Mouse (Mus musculus): Measurements from ENCODE around the gene H1f0. TPM values are rescaled to one million over a fixed set of nuclear protein-coding genes. Genes with fewer than 3 reads are reported as not detected.

Gene H1f0
- polyA plus RNA-seq, 1 experiment from 2014 or later = 351 TPM

DNA sequence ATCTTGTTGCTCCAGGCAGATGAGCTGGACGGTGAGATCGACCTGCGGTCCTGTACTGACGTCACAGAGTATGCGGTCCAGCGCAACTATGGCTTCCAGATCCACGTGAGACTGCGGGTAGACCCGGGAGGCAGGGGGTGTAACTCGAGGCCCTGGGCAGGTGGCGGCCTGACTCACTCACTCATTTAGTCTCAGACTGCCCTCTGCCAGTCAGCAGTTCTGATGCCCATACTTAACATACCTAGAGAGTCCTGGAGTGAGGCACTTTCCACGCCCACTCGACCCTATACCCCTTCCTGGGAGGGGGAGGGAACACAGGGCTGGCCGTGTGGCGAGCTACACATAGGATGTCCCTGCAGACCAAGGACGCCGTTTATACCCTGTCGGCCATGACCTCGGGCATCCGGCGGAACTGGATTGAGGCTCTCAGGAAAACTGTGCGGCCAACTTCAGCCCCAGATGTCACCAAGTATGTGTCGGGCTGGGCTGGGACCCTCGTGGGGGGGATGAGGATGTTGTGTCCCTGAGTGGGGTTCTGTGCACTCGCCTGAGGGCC, 37.2 kb upstream of the H1f0 start:
- H3K9me3 ChIP-seq = no peaks in the 10 kb centered on the region
- WGBS = 94% methylated on average over 25 of the region's 25 CpGs
- H3K4me3 ChIP-seq (replicated peaks) = no peak overlapping the region
- no peak overlapping the region for H3K27ac ChIP-seq
- no peak overlapping the region for H3K9ac ChIP-seq (replicated peaks)
- H3K27me3 ChIP-seq = no peaks in the 10 kb centered on the region
- peaks cover 19% of the 10 kb centered on the region for H3K4me1 ChIP-seq (replicated peaks)
- H3K4me2 ChIP-seq (replicated peaks) = no peak overlapping the region
- H3K36me3 ChIP-seq = peaks cover 78% of the 10 kb centered on the region
- ATAC-seq = no peak

DNA sequence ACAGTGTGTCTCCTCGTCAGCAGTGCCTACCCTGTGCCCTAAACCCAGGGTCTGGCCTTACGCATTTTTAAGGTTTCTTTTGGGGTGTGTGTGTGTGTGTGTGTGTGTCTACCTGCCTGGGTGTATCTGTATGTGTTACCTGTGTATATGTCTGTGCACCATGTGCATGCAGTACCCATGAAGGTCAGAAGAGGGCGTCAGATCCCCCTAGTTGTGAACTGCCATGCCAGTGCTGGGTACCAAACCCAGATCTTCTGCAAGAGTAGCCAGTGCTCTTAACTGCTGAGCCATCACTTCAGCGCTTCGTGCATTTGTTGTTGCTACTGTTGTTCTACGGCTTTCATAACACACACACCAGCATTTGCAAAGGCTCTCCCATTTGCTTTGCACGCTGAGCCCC, 36.0 kb upstream of the H1f0 start:
- no peak overlapping the region for H3K4me3 ChIP-seq (replicated peaks)
- 93% methylated on average over 7 of the region's 7 CpGs for WGBS
- no peaks in the 10 kb centered on the region for H3K9me3 ChIP-seq
- no peaks in the 10 kb centered on the region for H3K27me3 ChIP-seq
- no peak overlapping the region for H3K27ac ChIP-seq
- H3K36me3 ChIP-seq = peaks cover 89% of the 10 kb centered on the region
- ATAC-seq = no peak
- peaks cover 15% of the 10 kb centered on the region for H3K4me1 ChIP-seq (replicated peaks)
- no peak overlapping the region for H3K9ac ChIP-seq (replicated peaks)
- no peak overlapping the region for H3K4me2 ChIP-seq (replicated peaks)

DNA sequence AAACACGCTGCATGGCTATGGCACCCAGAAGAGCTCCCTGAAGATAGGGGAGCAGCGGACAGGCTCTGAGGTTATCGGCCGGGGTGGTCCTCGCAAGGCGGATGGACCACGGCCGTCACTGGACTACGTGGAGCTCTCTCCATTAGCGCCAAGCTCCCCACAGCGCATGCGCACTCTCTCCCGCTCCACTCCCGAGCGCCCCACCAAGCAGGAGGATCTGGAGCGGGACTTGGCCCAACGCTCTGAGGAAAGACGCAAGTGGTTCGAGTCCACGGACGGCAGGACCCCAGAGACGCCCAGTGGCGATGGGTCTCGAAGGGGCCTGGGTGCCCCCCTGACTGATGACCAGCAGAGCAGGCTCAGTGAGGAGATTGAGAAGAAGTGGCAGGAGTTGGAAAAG, 35.3 kb upstream of the H1f0 start:
- no peak overlapping the region for H3K4me3 ChIP-seq (replicated peaks)
- 97% methylated on average over 24 of the region's 24 CpGs for WGBS
- no peak for ATAC-seq
- H3K36me3 ChIP-seq = peaks cover 94% of the 10 kb centered on the region
- no peak overlapping the region for H3K4me2 ChIP-seq (replicated peaks)
- no peak overlapping the region for H3K9ac ChIP-seq (replicated peaks)
- H3K27me3 ChIP-seq = no peaks in the 10 kb centered on the region
- H3K4me1 ChIP-seq (replicated peaks) = peaks cover 8% of the 10 kb centered on the region; the same call in 1 of the 2 replicates
- no peak overlapping the region for H3K27ac ChIP-seq
- H3K9me3 ChIP-seq = no peaks in the 10 kb centered on the region

DNA sequence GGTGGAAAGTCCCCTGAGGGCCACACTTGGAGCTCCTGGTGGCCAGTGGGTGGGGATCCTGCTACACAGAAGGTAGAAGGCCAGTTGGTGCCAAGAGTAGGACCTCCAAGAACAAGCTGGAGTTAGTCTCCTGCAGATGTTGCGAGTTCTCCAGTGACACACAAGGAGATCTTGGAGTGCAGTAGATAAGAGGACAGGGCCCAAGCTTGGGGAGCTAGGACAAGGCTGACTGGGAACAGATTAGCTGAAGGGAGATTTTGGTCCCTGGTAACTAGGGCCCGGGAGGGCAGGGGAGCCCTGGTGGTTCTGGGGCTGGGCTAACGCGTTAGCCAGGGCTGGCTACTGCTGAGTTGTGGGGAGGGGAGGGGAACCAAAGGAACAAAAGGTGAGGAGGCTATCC, 32.3 kb upstream of the H1f0 start:
- peaks cover 89% of the 10 kb centered on the region for H3K36me3 ChIP-seq
- no peaks in the 10 kb centered on the region for H3K27me3 ChIP-seq
- WGBS = 95% methylated on average over 4 of the region's 4 CpGs
- no peak overlapping the region for H3K27ac ChIP-seq
- no peak for ATAC-seq
- no peak overlapping the region for H3K9ac ChIP-seq (replicated peaks)
- no peak overlapping the region for H3K4me3 ChIP-seq (replicated peaks)
- no peaks in the 10 kb centered on the region for H3K9me3 ChIP-seq
- H3K4me2 ChIP-seq (replicated peaks) = no peak overlapping the region
- no peaks in the 10 kb centered on the region for H3K4me1 ChIP-seq (replicated peaks)

DNA sequence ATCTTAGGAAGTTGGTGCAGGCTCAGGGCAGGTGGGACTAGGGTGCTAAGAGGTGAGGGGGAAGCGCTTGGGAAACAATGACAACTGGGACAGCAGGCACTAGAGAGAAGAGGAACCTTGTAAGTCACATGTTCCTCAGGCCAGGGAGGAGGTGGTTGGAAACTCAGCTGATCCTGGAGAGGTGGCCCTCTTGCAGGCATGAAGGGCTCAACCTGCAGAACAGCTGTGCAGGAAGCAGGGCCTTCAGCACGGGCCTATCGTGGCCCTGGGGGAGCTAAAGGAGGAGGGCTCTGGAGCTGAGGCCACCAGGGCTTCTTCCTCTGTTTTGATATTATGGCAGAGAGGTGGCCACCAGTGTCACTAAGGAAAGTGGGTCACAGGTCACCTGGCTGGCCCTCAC, 31.6 kb upstream of the H1f0 start:
- no peaks in the 10 kb centered on the region for H3K27me3 ChIP-seq
- H3K9ac ChIP-seq (replicated peaks) = no peak overlapping the region
- H3K4me3 ChIP-seq (replicated peaks) = no peak overlapping the region
- no peaks in the 10 kb centered on the region for H3K4me1 ChIP-seq (replicated peaks)
- no peaks in the 10 kb centered on the region for H3K9me3 ChIP-seq
- WGBS = 98% methylated on average over 3 of the region's 3 CpGs
- no peak overlapping the region for H3K27ac ChIP-seq
- ATAC-seq = no peak
- peaks cover 89% of the 10 kb centered on the region for H3K36me3 ChIP-seq
- no peak overlapping the region for H3K4me2 ChIP-seq (replicated peaks)

DNA sequence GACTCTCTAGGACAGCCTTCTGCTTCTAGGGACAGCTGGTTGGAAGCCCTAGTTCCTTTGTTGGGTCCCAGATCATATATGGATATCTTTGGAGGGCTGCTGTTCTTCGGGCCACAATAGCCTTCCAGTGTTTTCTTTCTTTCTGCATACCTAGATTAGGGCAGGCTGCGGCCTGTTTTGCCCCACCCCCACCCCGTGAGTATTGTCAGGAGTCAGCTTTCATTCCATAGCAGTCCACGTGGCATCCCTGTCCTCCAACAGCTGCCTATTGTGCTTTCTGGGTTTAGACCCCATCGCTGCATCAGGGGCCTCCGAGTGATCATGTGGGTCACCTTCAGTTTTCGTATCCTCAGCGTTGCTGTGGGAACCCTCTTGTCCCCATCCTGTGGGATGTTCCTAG, 29.9 kb upstream of the H1f0 start:
- 68% methylated on average over 8 of the region's 8 CpGs for WGBS
- Histone ChIP-seq H3K27ac (no peak overlapping the region), H3K9me3 (no peaks in the 10 kb centered on the region)

DNA sequence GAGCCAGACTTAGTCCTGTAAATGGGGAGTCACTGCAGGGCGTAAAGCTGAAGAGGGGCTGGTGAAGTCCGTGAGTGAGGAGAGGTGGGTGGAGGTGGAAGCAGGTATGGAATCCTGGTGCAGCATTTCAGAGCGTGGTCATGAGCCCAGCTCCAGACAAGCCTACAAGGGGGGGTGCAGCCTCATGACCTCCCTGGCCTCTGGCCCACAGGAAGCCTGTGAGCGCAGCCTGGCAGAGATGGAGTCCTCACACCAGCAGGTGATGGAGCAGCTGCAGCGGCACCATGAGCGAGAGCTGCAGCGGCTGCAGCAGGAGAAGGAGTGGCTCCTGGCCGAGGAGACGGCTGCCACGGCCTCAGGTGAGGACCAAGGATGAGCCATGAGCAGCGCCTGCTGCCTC, 28.7 kb upstream of the H1f0 start:
- no peak overlapping the region for H3K4me3 ChIP-seq (replicated peaks)
- peaks cover 89% of the 10 kb centered on the region for H3K36me3 ChIP-seq
- no peaks in the 10 kb centered on the region for H3K4me1 ChIP-seq (replicated peaks)
- H3K27me3 ChIP-seq = no peaks in the 10 kb centered on the region
- 92% methylated on average over 11 of the region's 11 CpGs for WGBS
- no peak for ATAC-seq
- H3K27ac ChIP-seq = no peak overlapping the region
- H3K4me2 ChIP-seq (replicated peaks) = no peak overlapping the region
- H3K9me3 ChIP-seq = no peaks in the 10 kb centered on the region
- no peak overlapping the region for H3K9ac ChIP-seq (replicated peaks)

More for the DNA sequence above, 29.9 kb upstream of the H1f0 start:
- Histone ChIP-seq H3K27me3 (no peaks in the 10 kb centered on the region), H3K4me1 (replicated peaks) (no peaks in the 10 kb centered on the region), H3K36me3 (peaks cover 89% of the 10 kb centered on the region), H3K4me3 (replicated peaks) (no peak overlapping the region), H3K9ac (replicated peaks) (no peak overlapping the region), H3K4me2 (replicated peaks) (no peak overlapping the region)
- ATAC-seq = no peak

DNA sequence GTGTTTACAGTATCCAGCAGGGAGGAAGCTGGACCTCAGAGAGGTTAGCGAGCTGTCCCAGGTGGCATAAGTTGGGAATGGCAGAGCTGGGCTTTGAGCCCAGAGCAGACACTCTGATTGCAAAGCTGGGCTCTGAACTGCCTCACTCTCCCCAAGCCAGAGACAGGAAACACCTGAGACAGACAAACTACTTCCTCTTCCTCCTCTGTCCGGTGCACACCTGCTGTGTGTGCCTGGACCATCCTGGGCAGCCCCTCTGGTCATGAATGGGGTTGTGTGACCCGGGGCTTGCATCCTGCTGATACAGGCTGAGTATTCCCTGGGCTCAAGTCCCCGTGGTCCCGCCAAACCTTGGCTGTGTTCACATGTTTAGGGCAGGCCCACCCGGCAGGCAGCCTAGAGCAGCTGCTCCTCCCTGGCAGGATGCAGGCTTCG, 27.9 kb upstream of the H1f0 start:
- WGBS = 91% methylated on average over 7 of the region's 7 CpGs
- no peaks in the 10 kb centered on the region for H3K27me3 ChIP-seq
- H3K4me2 ChIP-seq (replicated peaks) = no peak overlapping the region
- no peak for ATAC-seq
- H3K4me1 ChIP-seq (replicated peaks) = no peaks in the 10 kb centered on the region
- no peak overlapping the region for H3K4me3 ChIP-seq (replicated peaks)
- no peak overlapping the region for H3K9ac ChIP-seq (replicated peaks)
- no peak overlapping the region for H3K27ac ChIP-seq
- peaks cover 90% of the 10 kb centered on the region for H3K36me3 ChIP-seq
- no peaks in the 10 kb centered on the region for H3K9me3 ChIP-seq

DNA sequence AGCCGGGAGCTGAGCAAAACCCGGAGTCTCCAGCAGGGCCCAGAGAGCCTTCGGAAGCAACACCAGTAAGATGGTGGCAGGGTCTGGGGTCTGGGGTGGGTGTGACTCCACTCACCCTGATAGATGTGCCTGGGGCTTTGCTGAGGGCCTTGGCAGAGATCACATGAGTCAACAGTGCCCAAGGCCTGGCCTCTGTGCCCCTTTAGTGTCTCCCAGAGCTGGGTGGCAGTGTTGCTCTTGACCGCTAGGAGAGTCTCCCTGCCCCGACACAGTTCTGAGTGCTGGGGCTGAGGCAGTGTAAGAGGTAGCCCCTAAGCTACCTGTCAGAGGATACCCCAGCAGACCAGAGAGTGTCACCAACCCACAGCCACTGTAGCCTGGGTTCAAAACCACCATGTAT, 26.7 kb upstream of the H1f0 start:
- Histone ChIP-seq H3K9me3 (no peaks in the 10 kb centered on the region), H3K36me3 (peaks cover 91% of the 10 kb centered on the region), H3K4me1 (replicated peaks) (no peaks in the 10 kb centered on the region), H3K27ac (no peak overlapping the region), H3K27me3 (no peaks in the 10 kb centered on the region), H3K4me3 (replicated peaks) (no peak overlapping the region), H3K4me2 (replicated peaks) (no peak overlapping the region), H3K9ac (replicated peaks) (no peak overlapping the region)
- 94% methylated on average over 5 of the region's 5 CpGs for WGBS
- ATAC-seq = no peak

DNA sequence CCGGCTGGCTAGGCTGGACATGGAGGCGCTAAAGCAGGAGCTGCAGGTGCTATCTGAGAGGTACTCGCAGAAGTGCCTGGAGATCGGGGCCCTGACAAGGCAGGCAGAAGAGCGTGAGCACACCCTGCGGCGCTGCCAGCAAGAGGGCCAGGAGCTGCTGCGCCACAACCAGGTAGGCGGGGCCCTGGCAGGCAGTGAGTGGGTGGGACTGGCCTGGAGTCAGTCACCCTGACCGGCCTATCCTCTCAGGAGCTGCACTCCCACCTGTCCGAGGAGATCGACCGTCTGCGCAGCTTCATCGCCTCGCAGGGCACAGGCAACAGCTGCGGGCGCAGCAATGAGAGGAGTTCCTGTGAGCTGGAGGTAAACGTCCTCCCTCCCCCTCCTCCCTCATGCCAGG, 26.2 kb upstream of the H1f0 start:
- WGBS = 55% methylated on average over 19 of the region's 19 CpGs
- no peaks in the 10 kb centered on the region for H3K9me3 ChIP-seq
- no peak overlapping the region for H3K9ac ChIP-seq (replicated peaks)
- no peak overlapping the region for H3K4me3 ChIP-seq (replicated peaks)
- peaks cover 92% of the 10 kb centered on the region for H3K36me3 ChIP-seq
- ATAC-seq = no peak
- H3K4me1 ChIP-seq (replicated peaks) = no peaks in the 10 kb centered on the region
- H3K4me2 ChIP-seq (replicated peaks) = no peak overlapping the region
- no peaks in the 10 kb centered on the region for H3K27me3 ChIP-seq
- H3K27ac ChIP-seq = no peak overlapping the region

DNA sequence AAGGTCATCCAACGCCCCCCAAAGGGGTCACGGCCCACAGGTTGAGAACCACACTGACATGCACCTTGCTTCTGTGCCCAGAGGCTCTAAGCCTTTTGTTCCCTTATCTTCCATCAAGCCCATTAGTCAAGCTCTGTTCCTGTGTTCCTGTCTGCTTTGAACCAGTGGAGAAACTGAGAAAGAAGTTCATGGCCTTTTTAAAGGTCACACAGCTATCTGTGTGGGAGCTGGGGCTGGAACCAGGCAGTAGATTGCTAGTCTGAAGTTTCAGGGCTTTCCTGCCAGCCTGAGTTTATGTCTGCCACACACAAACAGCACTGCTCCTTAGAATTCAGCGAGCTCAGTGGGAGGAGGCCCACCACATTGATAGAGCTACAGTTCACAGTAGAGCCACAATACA, 25.2 kb upstream of the H1f0 start:
- Histone ChIP-seq H3K4me1 (replicated peaks) (no peaks in the 10 kb centered on the region), H3K36me3 (peaks cover 84% of the 10 kb centered on the region), H3K27ac (no peak overlapping the region), H3K4me3 (replicated peaks) (no peak overlapping the region), H3K4me2 (replicated peaks) (no peak overlapping the region), H3K27me3 (no peaks in the 10 kb centered on the region), H3K9me3 (no peaks in the 10 kb centered on the region), H3K9ac (replicated peaks) (no peak overlapping the region)
- ATAC-seq = no peak
- 84% methylated on average over 3 of the region's 3 CpGs for WGBS

DNA sequence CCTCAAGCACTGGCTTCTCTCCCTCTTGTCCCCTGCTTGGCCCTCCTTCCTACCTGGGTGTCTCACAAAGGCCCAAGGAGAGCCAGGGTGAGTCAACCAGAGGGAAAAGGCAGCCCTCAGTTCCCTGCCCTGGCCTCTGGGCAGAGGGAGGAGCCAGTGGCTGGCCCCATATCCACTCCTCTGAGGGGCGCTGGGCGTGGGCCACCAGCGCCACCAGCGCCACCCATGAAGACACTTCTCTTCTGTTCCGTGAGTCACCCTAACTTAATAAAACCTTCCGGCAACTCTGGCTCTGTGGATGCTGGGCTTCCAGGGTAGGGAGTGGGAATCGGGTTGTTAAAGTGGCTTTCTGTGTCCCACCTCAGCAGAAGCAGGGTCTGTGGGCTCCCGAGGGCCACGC, 22.7 kb upstream of the H1f0 start:
- H3K4me1 ChIP-seq (replicated peaks) = 0 out of 2 replicates have a peak, but pooled peaks cover 4% of the 10 kb centered on the region
- WGBS = 92% methylated on average over 9 of the region's 9 CpGs

DNA sequence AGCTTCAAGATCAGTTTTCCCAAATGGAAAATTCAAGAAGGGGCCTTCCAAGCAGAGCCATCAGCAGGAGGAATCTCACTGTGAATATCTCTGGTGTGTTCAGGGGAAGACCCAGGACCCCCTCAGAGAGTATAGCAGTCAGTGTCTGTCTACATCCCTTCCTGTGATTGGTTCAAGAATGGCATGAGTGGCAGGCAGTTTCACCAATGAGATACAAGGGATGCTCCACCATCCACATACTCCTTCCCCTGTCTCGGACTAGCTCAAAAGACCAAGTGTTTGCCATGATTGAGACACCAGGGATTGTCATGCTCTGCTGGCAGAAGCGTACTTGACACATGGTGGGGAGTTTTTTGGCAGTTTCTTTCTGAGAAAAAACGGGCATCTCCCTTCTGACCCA, 21.6 kb upstream of the H1f0 start:
- H3K36me3 ChIP-seq = peaks cover 55% of the 10 kb centered on the region
- H3K4me2 ChIP-seq (replicated peaks) = no peak overlapping the region
- ATAC-seq = 0 out of 2 replicates have a peak, but pooled peaks have one; percentile 37
- no peak overlapping the region for H3K4me3 ChIP-seq (replicated peaks)
- no peaks in the 10 kb centered on the region for H3K9me3 ChIP-seq
- 76% methylated on average over 3 of the region's 3 CpGs for WGBS
- H3K27me3 ChIP-seq = no peaks in the 10 kb centered on the region
- no peak overlapping the region for H3K27ac ChIP-seq
- no peak overlapping the region for H3K9ac ChIP-seq (replicated peaks)
- H3K4me1 ChIP-seq (replicated peaks) = 0 out of 2 replicates have a peak, but pooled peaks cover 9% of the 10 kb centered on the region

More for the DNA sequence above, 22.7 kb upstream of the H1f0 start:
- Histone ChIP-seq H3K4me2 (replicated peaks) (no peak overlapping the region), H3K36me3 (peaks cover 65% of the 10 kb centered on the region), H3K9me3 (no peaks in the 10 kb centered on the region), H3K27ac (no peak overlapping the region), H3K9ac (replicated peaks) (no peak overlapping the region), H3K4me3 (replicated peaks) (no peak overlapping the region), H3K27me3 (no peaks in the 10 kb centered on the region)
- no peak for ATAC-seq
